Mouse (Mus musculus) olfactory bulb, adult 2 months (tissue): ENCODE measurements at regions not wholly inside any gene's neighbourhood (a gene's known extent, or its start where the extent isn't known, plus 50 kb on each side); places are given as distances from the start of the nearest gene placed in this dataset.

Experiments used
- H3K27ac ChIP-seq: fragments of 200-500 bp; 2 replicates; pipeline ENCODE4 v1.5.1; 2012; ENCODE audit warnings: low read depth, low read length; ENCODE audit not compliant: insufficient read depth
- H3K4me1 ChIP-seq: fragments of 200-500 bp; 2 replicates; pipeline ENCODE4 v1.6.1; 2012; ENCODE audit warnings: low read length; ENCODE audit not compliant: control insufficient read depth, insufficient read depth
- H3K4me3 ChIP-seq: fragments of 200-500 bp; 2 replicates; pipeline ENCODE4 v1.5.1; 2012; ENCODE audit warnings: mild to moderate bottlenecking, low read depth, low read length, moderate library complexity; ENCODE audit not compliant: insufficient read depth
- CTCF ChIP-seq: fragments of 200-500 bp; IDR thresholded peaks from 2 replicates; pipeline ENCODE4 v1.5.1; 2012; ENCODE audit warnings: low read depth, mild to moderate bottlenecking, low read length, moderate library complexity; ENCODE audit not compliant: insufficient read depth
- POLR2A ChIP-seq: fragments of 200-500 bp; IDR thresholded peaks from 2 replicates; pipeline ENCODE4 v1.6.1; 2012; ENCODE audit warnings: mild to moderate bottlenecking, low read depth, low read length, moderate library complexity; ENCODE audit not compliant: insufficient read depth
- WGBS: fragments of 180-500 bp; shearing (Covaris S2); methylation state at CpG from one replicate; pipeline ENCODE4 v1.1.7; 2018; 5-methylcytosine and 5-hydroxymethylcytosine counted together

DNA sequence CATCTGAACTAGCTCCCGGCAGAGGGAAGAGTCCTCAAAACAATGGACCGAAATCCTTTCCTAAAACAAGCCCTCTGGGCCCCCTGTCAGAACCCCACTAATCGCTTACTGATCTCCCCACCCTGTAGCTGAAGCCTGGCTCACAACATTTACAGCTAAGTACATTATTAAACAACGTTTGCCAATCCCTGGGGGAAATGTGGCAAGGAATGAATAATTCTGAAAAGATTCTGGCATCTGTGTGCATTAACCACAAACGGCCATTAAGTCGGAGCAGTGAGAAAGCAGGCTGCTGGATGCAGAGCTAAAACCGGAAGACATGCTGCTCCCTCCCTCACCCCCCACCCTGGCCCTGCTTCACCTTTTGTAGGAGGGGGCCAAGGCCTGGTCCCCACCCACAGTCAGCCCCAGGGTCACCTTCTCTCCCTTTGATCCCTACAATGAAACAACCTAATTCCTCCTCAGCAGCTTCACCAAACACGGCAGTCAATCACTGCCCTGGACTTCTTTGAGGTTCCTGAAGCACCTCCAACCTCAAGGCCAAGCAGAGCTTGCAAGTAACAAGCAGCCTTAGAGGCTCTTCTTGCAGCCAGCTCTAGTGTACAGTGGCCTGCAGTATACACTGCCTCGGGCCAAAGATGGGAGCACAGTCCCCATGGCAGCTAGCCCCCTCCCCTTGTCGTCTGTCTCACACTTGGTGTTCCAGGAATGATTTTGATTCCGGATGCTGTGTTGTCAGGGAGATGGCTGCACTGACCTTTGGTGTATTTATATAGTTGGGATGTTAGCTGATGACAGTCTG is 175.2 kb downstream of the Sh3bp4 start:
- no peak for TF ChIP-seq POLR2A
- no peak for TF ChIP-seq CTCF
- peaks cover 5% of the 10 kb centered on the region; the same call in 1 of the 2 replicates for H3K4me1 ChIP-seq
- no peak overlapping the region for H3K27ac ChIP-seq
- 58% methylated on average over 11 of the region's 11 CpGs for WGBS
- no peak overlapping the region for H3K4me3 ChIP-seq

DNA sequence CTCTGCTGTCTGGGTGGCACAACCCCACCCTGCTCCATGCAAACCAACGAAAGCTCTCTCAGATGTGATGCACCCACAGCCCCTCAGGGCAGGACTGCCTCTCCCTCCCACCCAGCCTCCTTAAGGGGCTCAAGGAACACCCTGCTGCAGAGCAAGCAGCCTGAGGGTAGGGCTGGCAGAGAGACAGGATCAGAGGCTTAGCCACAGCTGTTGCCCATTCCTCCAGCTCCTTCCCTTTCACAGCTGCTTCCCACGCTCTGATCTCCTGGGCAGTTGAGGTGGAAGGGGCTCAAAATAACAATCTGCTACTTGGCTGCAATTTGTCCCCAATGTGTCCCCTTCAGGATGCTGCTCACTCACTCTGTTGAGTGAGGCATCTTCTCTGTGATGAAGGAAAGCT is 181.5 kb downstream of the Sh3bp4 start:
- H3K4me3 ChIP-seq, result no peak overlapping the region
- H3K27ac ChIP-seq, result no peak overlapping the region
- TF ChIP-seq POLR2A (no peak), CTCF (no peak)
- WGBS, result 56% methylated on average over 2 of the region's 2 CpGs
- no peaks in the 10 kb centered on the region; the same call in 1 of the 2 replicates for H3K4me1 ChIP-seq

DNA sequence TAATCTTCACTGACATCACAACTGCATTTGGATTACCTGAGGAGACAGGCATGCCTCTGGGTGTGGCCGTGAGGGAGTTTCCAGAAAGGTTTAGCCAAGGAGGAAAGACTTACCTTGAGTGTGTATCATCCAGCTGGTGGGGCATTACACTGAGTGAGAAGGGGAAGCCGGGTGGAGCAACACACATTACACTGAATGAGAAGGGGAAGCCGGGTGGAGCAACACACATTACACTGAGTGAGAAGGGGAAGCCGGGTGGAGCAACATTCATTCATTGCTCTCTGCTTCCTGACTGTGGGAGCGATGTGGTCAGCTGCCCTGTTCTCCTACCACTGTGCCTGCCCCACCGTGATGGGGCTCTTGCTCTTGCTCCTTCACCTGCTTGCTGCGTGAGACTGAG is 182.3 kb downstream of the Sh3bp4 start:
- Histone ChIP-seq H3K27ac (no peak overlapping the region), H3K4me3 (no peak overlapping the region), H3K4me1 (no peaks in the 10 kb centered on the region; the same call in 1 of the 2 replicates)
- no peak for TF ChIP-seq POLR2A
- TF ChIP-seq CTCF, result no peak
- WGBS, result 94% methylated on average over 7 of the region's 7 CpGs

- Histone ChIP-seq H3K27ac (no peak overlapping the region), H3K4me1 (peaks cover 7% of the 10 kb centered on the region), H3K4me3 (no peak overlapping the region)
- TF ChIP-seq CTCF, result no peak
- no peak for TF ChIP-seq POLR2A
- 52% methylated on average over 5 of the region's 5 CpGs for WGBS
Measured at GRCm38 (mm10) chr1:89257945-89258344, 187.7 kb downstream of the Sh3bp4 start.

DNA sequence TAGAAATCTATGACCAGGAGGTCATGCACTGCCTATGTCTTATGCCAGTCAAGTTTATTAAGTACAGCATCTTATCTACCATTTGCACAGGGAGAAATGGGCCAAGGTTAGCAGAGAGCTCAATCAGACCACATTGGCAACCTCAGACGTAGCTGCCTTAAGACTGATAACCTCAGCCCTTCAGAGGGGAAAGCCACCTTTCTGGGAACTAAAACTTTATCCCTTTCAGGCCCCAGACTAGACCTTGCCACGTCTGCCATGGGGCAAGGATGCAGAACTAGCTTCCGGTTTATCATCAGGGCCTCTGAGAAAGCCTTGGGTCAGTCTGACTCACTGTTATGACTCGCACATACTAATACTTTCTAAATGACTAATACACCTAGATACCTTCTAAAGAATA is 188.8 kb upstream of the Agap1 start:
- 96% methylated on average over 4 of the region's 4 CpGs for WGBS
- TF ChIP-seq CTCF, result no peak
- no peak for TF ChIP-seq POLR2A
- no peak overlapping the region for H3K4me3 ChIP-seq
- H3K4me1 ChIP-seq, result peaks cover 11% of the 10 kb centered on the region
- no peak overlapping the region for H3K27ac ChIP-seq

GRCm38 (mm10) chr1:89268806-89269205 is 185.8 kb upstream of the Agap1 start:
- TF ChIP-seq CTCF (no peak), POLR2A (no peak)
- peaks cover 6% of the 10 kb centered on the region; the same call in 1 of the 2 replicates for H3K4me1 ChIP-seq
- no peak overlapping the region for H3K4me3 ChIP-seq
- 45% methylated on average over 2 of the region's 2 CpGs for WGBS
- no peak overlapping the region for H3K27ac ChIP-seq

DNA sequence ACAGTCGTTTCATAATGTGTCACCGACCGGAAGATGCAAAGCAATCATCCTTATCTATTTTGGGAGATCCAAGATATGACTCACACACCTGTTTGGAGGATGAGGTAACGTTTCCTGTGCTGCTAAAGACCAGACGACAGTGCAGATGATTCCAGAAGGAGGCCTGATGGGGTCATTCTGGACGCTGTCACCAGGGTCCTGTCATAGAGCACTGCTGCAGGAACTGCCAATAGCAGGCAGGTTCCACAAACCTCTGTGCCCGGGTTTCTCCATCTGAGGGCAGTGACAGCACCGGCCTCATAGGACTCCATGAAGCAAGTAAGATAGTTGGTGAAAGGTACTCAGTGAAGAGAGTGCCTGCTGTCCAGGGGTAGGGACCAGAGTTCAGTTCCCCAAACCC is 182.9 kb upstream of the Agap1 start:
- WGBS, result 75% methylated on average over 8 of the region's 8 CpGs
- H3K4me3 ChIP-seq, result no peak overlapping the region
- H3K27ac ChIP-seq, result no peak overlapping the region
- TF ChIP-seq CTCF (no peak), POLR2A (no peak)
- peaks cover 6% of the 10 kb centered on the region; the same call in 1 of the 2 replicates for H3K4me1 ChIP-seq

DNA sequence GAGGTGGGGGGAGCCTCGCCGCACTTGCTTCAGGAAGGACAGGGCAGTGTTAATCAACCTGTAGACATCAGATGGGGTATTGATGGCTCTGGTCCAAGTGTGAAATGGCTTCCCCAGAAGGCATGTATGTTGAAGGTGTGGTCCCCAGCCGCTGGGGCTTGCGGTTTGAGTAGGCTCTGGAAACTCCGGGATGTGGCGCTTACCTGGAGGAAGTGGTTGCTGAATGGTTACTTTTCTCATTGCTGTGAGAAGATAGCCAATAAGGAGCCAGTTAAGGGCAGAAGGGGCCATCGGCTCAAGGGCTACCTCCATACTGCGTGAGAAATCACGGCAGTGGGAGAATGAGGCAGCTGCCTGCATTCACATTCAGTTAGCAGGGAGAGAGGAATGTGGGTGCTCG is 181.6 kb upstream of the Agap1 start:
- peaks cover 9% of the 10 kb centered on the region; the same call in 1 of the 2 replicates for H3K4me1 ChIP-seq
- no peak for TF ChIP-seq POLR2A
- no peak for TF ChIP-seq CTCF
- H3K4me3 ChIP-seq, result no peak overlapping the region
- WGBS, result 94% methylated on average over 10 of the region's 10 CpGs
- H3K27ac ChIP-seq, result no peak overlapping the region

DNA sequence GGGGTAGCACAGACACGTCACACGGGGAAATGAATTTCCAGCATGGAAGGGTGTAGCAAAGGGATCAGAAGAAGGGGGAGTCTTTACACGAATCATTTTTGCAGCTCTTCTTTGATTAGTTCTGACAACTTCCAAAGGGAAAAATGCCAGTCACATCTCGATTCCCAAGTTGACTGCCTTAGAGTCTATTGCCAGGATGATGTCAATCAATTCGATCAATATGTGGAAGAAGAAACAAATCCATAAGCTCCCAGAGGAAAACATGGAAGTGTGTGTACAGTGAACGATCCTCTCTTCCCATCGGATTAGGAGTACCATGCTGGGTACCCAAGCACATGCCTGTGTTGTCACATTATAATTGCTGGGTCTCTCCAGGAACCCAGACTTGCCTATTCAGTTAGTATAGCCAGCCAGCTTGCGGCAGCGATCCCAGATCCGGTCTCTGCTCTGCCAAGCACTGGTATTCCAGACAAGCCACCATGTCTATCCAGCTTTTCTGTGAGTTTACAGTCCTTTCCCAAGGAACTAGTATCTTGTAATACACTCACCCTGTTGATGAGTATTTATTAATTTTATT is 180.7 kb upstream of the Agap1 start:
- Histone ChIP-seq H3K27ac (no peak overlapping the region), H3K4me3 (no peak overlapping the region), H3K4me1 (peaks cover 11% of the 10 kb centered on the region; the same call in 1 of the 2 replicates)
- no peak for TF ChIP-seq POLR2A
- no peak for TF ChIP-seq CTCF
- 76% methylated on average over 10 of the region's 10 CpGs for WGBS

DNA sequence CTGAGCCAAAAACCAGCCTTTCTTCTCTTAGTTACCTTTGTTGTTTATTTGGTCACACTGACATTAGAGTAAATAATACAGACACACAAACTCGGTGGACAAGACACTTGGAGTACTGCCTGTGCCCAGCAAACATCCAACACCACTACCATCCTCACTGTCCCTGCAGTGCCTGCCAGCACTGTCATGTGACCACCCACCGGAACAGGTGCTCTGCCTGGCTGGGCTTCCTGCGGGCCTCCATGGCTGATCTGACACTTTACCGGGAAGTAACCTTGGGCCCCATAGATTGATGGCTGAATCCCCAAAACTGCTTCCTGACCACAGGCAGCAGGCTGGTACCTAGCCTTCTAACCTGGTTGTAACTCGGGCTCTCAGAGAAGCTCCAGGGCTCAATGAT is 175.2 kb upstream of the Agap1 start:
- peaks cover 7% of the 10 kb centered on the region; the same call in 1 of the 2 replicates for H3K4me1 ChIP-seq
- H3K27ac ChIP-seq, result no peak overlapping the region
- TF ChIP-seq POLR2A, result no peak
- TF ChIP-seq CTCF, result no peak
- 88% methylated on average over 5 of the region's 5 CpGs for WGBS
- no peak overlapping the region for H3K4me3 ChIP-seq
